Mouse (Mus musculus) spleen, adult 18-20 months (tissue): ENCODE measurements around the gene Rsph14.

Source experiments
- DNase-seq, 2 experiments: peaks; one replicate each; pipeline ENCODE4 v3.0.0; 2022; ENCODE audit warnings: mixed read lengths in 2 of 2

Rsph14 gene

DNA sequence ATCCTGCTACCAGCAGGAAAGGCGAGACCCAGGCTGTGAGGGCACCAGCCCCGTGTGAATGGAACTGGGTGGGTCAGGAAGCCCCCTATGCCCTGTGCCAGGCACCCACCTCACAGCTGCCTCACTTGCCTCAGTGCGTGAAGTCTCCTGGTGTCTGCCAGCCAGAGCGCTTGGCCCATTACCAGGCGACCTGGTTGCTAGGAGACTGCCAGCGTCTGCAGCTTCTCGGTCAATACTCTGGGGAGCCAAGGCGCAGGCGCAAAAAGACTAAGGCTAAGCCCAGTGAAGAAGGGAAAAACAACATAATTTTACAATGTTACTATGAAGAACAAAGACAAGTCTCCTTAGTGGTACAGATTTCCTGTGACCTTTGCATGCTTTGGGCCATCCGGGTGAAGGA lies at the start of gene Rsph14:
TSS of gene Rsph14 (minus strand) at position 192 of the 400 bp plus-strand sequence.
- DNase-seq: peak; percentile 41 to 48

DNA sequence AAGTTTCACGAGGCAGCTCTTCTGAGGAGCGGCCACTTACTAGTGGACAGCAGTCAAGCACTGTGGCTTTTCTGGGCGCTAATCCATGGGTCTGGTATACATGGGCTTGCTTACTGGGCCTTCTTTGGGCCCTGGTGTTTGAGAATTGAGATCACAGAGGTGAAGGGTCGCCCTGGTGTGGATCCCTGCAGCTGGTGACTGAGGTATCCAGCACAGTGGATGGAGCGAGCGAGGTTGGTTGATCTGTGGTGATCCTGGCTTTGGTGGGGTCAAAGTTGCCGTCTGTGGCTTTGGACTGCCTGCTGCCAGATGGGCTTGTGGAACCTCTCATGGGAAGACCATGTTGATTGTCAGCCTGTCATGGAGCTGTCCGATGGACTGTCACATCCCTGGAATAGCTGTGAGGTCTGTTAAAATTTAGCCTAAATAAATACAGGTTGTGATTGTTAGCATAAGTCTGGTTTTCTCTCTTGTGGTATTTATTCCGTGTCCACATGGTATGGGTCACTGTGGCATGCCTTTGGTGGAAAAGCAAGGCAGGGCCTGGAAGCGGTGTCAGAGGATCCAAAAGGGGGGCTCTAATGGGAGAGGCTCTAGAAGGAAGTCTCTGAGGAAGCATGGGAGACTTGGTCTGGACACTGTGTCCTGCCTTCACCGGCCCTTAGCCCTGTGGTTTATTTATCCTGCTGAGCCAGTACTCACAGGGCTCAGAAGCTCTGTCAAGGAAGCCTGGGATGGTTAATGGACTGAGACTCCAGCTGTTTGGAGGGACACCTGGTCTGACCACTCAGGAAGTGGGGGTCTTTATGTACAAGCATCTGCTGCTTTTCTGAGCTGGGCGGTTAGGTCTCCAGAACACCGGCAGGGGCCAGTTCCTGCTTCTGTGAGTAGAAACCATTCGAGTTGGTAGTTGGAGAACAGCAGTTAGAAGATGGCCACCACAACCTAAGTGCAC lies 46.1 kb upstream of the Rsph14 start:
- DNase-seq: peak in 1 of 2 experiments; percentile 8

DNA sequence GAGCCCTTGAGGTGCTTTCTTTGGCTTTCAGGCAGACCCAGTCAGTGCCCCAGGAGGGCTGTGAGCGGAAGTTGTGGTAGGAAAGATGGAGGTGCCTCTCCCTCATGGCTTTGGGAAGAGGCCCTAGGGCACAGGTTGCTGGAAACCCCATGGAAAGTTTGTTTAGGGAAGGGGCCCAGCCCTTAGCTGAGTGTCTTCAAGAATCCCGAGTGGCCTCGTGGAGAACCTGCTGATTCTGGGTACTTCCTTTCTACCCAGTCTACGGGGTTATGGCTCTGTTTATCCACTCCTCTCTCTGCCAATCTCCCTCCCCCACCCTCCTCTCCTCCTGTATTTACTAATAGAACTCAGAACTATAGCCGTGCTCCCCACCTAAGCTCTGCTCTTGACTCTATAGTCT lies 43.3 kb upstream of the Rsph14 start:
- no peak for DNase-seq

DNA sequence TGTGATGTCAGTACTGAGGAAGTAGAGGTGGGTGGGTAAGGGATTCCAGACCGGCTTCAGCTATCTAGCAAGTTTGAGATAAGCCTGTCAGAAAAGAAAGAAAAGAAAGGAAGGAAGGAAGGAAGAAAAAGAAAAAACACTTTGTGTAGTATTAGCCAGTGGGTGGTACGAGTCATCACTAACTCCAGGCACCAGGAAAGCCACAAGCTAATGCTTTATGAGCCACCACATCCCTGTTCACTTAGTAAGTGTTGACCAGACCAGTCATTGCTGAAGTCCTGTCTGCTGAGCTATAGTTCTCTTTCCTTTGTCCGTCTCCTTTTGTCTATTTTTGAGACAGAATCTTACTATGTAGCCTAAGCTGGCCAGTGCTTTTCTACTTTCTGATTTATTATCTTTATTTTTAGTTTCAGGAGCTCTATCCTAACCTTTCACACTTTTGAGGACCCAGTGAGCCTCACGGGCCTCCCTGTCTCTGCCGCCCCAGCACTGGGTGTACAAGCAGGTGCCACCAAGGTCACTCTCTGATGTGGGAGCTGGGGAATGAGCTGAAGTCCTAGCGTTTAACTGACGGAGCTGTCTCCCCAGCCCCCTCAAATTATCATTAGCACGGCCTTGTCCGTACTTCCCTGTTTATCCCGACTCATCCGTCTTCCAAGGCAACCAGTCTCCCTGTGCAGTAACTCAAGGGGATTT lies 38.0 kb upstream of the Rsph14 start:
- DNase-seq: no peak

DNA sequence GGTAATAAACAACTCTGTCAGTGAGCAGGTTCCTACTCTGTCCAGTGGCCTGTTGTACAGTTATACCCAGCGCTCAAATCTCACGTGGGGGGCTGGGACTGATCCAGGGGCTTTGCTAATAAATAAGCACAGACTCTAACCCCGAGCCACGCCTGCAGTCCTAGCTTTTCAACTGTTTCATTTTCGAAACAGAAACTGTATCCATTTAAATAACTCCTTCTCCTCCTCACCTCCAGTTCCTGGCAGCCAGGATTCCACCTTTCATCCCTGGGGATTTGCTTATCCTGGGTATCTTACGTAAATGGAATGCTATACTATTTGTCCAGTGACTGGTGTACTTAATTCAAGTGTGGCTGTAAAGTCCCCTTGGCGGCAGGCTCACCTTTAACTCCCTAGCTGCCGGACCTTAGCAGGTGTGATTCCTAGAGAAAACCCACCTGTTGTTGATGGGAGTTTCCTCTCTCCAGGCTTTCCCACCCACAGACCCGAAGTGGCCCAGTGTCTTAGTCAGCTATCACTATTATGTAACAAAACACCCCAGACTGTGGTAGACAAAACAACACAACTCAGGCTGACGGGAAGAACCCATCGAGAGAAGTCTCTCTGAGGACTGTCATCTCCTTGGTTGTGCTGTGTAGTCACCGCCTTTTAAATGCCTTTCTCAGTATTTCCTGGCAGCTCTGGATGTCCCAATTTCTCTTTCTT lies 36.4 kb upstream of the Rsph14 start:
- DNase-seq: no peak

DNA sequence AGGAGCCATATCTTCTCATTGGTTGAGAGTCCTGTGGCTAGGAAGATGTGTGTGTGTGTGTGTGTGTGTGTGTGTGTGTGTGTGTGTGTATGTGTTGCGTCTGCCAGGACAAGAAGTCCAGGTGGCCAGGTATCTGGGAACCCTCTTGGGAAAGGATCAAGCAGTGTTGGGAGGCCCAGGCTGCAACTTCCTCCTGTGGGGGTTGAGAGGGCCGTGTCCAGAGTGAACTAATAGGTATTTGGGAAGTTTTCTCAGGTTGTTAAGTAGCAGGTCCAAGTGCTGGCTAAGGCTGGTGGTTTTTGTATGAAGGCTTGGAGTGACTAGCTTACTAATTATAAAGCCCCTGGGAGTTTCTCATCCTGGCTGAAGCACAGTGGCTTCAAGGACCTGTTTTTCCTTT lies 35.7 kb upstream of the Rsph14 start:
- no peak for DNase-seq

DNA sequence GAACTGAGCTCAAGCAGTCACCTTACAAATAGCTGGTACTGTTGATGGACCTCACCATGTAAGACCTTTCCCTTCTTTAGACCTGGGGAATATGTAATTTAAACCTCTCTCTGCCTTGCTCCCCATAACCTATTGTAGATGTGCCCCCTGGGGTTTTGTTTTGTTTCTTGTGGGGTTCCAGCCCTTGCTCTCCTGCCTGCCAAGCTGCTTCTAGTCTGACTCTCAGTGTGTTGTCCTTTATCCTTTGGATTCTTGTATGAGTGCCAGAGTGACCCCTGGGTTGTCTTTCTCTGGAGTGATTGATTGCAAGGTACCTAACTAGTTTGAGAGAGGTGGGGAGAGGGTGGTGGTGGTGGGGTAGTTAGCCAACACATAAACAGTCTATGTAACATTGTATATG lies 35.1 kb upstream of the Rsph14 start:
- DNase-seq: no peak

DNA sequence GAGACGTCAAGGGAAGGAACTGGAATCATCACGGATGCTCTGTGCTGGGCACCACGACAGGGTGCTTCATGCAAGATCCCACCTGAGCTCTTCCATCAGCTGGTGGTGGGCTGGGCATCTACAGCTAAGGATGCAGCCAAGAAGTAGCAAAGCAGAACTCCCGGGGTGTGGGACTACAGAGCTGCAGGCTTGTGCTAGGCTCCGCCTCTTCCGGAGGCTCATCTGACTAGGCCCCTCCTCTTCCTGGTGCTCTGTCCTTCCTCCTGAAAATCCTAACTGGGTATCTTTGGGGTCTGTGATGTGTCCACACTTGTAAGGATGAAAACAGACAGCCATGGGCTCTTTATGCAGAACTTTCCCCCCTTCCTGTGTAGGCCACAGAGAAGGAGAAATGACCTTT lies 33.3 kb upstream of the Rsph14 start:
- DNase-seq: no peak

DNA sequence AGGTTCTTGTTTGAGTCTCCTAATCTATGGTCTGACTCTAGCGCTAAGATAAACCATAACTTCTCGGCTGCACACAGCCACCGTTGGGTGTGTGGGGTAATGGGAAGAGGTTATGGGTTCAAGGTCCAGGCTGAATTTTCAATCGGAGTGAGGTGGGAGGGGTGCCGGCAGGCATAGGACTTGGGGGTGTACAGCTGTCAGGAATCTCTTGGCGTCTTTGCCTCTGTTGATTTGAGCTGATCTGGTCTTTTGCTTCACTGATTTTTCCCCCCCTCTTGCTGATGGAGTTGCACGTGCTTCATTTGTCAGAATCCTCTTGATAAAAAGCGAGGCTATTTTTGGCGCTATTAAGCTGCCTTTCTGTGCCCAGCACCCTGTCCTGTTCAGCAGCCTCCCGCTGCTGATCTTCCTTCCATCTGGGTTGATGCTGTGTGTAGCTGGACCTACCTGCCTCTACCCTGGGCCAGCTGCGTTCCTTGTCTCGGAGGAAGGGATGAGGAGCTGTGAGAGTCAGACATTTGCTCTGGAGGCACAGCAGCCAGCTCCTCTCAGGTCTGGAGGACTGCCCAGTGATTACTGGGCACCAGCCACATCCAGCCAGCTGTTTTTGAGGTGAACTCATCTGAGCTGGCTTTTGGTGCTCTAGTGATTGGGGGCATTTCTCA lies 31.0 kb upstream of the Rsph14 start:
- DNase-seq: no peak

DNA sequence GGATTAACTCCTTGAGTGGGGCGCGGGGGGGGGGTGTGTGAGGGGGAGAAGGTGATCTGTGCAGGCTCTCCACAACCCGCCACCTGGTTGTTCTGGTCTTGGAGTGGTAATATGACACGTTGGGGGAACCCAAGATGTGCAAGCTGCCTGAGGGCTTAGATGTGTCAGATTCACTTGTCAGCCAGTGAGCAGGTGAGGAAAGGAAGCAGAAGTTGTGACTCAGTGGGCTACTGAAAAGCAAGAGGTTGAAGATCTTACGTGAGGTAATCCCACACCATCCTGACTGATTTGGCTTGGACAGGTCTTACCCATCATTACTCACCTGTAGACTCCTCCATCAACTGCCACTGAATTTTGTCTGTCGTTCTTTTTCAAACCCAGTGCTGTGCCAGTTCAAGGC lies 30.2 kb upstream of the Rsph14 start:
- DNase-seq: no peak

DNA sequence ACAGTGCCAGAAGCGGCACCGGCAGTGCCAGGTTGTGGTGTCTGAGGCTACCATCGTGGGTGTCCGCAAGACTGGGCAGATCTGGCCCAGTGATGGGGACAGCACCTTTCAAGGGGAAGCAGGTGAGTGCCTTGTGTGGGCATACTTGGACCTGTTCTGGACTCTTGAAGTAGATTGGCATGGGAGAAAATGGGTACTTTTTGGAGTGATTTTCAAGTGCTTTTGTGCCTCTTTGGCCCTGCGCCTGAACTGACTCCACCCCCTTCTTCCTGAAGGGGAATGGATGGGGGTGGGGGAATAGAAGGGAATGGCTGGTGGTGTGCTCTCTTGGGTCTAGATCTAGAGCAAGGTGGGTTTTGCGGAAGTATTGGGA lies 29.8 kb upstream of the Rsph14 start:
- no peak for DNase-seq

DNA sequence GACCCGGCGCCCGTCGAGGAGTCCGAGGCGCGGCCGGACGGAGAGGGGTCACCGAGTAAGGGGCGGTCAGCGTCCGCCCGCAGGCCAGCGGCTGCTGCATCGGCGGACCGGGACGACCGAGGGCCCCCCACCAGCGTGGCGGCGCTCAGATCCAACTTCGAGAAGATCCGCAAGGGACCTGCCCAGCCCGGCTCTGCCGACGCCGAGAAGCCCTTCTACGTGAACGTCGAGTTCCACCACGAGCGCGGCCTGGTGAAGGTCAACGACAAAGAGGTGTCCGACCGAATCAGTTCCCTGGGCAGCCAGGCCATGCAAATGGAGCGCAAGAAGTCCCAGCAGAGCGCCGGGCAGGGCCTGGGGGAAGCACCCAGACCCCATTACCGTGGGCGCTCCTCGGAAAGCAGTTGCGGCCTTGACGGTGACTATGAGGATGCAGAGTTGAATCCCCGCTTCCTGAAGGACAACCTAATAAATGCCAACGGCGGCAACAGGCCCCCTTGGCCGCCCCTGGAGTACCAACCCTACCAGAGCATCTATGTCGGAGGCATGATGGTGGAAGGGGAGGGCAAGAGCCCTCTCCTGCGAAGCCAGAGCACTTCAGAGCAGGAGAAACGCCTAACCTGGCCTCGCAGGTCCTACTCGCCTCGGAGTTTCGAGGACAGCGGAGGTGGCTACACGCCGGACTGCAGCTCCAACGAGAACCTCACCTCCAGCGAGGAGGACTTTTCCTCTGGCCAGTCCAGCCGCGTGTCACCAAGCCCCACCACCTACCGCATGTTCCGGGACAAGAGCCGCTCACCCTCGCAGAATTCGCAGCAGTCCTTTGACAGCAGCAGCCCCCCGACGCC lies 29.2 kb upstream of the Rsph14 start:
- DNase-seq: peak in 1 of 2 experiments; percentile 24

DNA sequence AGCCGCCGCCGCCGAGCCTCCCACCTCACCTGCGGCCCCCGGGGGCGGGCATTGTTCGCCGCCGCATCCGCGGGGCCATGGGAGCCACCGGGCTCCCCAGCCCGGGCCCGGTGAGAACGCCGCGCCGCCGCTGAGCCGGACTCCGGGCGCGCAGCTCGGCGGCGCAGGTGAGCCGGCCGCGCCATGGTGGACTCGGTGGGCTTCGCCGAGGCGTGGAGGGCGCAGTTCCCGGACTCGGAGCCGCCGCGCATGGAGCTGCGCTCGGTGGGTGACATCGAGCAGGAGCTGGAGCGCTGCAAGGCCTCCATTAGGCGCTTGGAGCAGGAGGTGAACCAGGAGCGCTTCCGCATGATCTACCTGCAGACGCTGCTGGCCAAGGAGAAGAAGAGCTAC lies 28.5 kb upstream of the Rsph14 start:
- peak; percentile 20 to 36 for DNase-seq

DNA sequence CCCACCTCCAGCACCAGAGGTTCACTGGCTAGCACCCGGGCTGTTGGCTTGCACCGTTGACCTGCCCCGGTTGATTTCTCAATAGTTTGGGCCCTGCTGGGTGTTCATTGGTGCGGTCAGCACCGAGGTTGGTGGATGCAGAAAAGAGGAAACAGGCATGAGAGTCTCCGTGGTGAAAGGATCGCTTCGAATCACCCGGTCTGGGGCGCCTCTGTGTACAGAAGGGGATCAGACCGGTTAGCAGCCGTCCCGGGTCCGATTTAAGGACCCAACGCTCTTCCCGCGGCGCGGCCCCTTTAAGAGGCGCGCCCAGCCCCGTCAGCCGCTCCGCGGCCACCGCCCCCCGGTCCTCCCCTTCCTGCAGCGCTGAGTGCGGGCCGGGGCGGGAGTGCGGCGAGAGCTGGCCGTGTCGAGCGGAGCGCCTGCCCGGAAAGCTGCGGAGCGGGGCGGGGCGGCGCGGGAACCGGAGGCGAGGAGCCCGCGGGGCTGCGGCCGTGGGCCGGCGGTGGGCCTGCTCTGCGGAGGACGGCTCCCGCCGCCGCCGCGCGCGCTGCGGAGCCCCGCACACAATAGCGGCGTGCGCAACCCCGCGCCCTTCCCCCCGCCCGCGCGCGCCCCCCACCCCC lies 27.9 kb upstream of the Rsph14 start, which contains the start of gene Bcr:
TSS of gene Bcr (plus strand) at position 376 of the 626 bp plus-strand sequence.
- DNase-seq: peak; percentile 59 to 75

DNA sequence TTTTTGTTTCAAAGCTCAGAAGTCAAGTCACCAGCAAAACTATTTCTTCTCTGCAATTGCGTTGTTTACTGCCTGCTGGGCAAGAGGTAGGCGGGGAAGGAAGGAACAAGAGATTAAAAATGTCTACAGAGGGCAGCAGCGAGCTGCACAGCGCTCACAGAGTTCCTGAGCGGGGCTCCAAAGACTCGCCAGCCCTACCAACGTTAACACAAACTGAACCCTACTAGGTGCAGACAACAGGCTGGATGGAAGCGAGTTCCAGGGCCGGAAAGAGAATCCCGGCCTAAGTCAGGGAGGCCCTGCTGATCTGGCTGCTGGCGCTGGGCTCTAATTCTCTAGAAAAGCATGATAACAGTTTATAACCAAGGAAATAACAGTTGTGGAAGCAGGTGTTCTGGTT lies 27.0 kb upstream of the Rsph14 start:
- peak; percentile 53 to 65 for DNase-seq

DNA sequence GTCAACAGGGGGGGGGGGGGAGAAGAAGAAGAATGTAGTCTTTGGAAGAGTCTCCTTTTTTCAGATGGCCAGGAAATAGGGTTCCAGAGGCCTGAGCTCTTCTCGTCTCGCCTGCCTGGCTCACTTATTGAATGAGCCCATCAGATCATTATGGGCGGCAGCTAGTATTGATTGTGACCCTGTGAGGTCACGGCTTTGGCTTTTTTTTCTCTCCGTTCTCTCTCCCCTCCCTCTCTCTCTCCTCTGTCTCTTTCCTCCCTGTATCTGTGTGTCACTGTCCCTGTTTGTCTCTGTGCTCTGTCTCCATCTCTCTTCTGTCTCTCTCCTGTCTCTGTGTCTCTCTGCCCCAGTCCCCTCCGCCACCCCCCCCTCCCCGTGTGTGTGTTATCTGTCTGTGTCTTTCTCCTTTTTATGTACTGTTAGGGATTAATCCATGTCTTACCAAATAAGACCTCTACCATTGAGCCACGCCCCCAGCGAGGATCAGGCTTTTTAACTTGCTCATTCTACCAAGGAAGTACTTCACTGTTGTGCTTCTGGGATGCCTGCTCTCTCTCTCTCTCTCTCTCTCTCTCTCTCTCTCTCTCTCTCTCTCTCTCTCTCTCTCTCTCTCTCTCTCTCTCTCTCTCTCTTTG lies 26.5 kb upstream of the Rsph14 start:
- DNase-seq: peak in 1 of 2 experiments; percentile 13

DNA sequence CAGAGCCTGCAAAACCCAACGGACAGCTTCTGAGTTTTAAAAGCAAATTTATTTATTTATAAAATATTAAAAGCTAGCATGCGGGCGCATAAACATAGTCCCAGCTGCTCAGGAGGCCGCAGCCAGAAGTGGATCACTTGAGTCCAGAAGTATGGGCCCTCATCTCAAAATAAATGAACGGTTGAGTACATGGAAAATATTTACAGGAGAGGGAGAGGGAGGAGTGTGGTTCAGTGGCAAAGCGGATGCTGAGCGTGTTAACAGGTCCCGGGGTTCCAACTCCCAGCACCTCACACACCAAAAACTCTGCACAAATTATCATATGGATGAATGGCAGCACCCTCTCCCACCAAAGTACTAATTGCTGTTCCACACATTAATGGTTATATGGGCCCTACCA lies 25.9 kb upstream of the Rsph14 start:
- no peak for DNase-seq

DNA sequence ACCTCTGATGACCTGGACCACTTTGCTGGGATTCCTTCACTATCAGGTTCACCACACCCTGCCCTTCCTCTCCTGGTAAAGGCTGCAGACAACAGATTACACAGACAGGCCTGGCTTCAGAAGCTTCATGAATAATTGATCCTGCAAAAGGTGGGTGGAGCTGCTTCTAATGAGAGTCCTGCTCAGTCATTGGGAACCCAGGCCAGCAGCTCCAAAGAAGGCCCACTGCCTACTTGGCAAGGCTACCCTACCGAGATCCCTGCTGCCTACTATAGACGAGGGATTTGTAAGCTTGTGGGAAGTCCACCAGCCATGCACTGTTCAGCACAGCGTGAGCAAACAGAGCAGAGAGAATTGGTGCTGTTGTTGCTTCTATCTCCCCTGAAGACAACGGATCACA lies 23.9 kb upstream of the Rsph14 start:
- DNase-seq: no peak

DNA sequence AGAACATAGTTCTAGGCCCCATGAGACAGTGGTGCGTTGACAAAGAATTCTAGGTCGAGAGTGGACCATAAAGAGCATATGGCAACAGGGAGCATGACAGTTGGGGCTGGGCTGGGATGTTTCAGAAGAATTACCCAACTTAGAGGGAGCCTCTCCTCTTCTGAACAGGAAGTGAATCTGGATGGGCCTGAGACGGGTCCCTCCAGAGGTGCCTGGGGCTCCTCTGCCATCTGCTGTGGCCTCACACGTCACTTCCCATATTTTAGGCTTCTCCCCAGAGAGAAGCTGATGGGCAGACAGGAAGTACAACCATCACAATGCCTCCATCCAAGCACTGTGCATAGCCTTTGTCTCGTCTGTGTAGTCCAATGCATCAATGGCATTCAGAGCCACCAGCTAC lies 23.3 kb upstream of the Rsph14 start:
- no peak for DNase-seq

DNA sequence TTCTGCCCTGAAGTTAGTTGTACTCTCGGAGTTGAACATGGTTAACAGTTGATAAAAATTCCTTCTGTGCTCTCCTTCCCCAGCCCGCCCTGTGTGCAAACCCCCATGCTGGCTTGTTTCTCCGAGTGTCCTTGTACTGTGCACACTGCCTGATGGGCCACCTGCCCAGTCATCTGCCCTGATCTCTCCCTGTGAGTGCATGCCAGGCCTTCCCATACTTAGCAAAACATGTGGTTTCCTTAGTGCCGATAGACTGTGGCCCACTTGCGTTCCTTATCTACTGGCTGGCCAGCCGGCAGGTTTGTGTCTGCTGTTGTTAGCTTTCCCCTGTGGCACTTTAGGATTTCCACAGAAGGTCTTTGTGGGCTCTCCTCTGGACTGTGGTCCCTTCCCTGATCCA lies 21.7 kb upstream of the Rsph14 start:
- DNase-seq: no peak

DNA sequence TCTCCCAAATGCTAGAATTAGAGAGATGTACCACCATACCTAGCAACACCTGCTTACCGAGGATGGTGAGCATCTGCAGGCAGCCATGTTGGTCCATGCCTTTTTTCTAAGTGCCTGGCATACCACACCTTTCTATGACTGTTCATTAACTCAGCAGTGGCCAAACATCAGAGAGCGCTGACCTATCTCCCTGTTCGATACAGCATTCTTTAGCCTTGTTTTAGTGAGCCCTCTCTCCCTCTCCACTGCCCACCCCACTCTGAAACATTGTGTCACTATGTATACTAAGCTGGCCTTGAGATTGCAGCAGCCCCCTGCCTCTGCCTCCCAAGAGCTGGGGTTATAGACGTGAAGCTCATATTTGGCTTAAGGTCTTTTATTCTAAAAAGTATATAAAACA lies 21.3 kb upstream of the Rsph14 start:
- DNase-seq: no peak
